Mouse (Mus musculus): ENCODE measurements around the gene Nabp2. TPM values are rescaled to one million over a fixed set of nuclear protein-coding genes. Genes with fewer than 3 reads are reported as not detected.

Nabp2 gene
- total RNA-seq (2023), result 10 to 100 TPM; 31.6 to 43.5 TPM

DNA sequence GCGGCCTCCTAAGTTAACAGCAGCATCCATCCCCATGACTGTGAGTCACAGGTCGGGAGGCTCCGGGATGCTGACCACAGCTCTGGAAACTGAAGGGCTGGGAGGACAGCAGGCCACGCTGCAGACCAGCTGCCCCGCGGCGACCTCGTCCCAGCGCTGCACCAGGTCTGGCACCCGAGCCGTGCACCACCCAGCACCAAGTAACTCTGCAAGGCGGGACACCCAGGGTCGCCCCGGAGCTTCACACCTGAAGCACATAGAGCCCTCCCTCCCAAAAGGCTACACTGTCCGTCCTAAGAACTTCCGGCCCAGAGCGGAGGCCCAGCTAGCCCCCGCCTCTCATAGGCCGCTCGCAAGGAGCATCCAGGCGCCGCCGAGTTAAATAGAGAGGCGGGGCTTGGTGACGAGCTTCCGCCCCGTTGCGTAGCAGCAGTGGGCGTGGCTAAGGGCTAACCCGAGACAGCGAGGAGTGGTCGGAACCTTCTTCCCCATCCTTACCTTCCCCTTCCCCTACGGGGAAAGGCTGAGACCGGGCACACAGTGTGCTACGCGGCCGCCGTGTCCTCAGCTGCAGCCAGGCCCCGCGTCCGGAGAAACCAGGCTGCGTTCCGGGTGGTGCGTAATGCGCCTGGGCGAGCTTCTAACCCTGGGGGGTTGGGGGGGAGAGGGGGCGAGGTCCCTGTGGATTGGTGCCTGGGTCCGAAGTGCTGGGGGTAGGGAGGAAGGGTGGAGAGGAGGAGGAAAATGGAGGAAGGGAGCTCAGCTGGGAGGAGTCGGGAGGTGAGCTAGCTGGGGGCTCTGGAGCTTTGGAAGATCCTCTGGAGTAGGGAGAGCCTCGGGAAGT, at the start of gene Nabp2, which contains the start of gene Rnf41:
Gene Nabp2, minus strand, starts transcription at position 282 of the 844 bp plus-strand sequence.
Gene Rnf41, plus strand, starts transcription at position 447 of the 844 bp plus-strand sequence.

GRCm38 (mm10) chr10:128458719-128459408, 47.6 kb upstream of the Nabp2 start, which contains the start of gene Smarcc2:
Smarcc2 (plus strand) TSS chr10:128459248.

DNA sequence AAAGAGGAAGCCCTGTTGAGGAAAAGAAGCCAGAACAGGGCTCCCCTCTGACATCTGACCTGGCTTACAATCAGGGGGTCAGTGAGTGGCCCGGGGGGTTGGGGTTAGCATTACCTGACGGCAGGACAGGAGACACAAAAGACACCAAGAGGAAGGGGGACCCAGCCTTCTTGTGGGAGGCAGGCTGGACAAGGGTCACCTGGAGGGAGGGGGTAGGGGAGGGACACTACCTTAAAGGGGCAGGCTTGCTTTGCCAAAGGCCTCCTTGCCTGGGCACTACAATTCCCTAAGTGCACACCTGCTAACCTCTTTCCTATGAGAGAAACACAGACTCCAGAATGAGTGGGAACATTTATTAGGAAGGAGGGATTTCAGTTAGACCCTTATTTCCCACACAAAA, 10.2 kb downstream of the Nabp2 start, which contains the start of gene Slc39a5:
Gene Slc39a5, minus strand, starts transcription at position 174 of the 400 bp plus-strand sequence.

GRCm38 (mm10) chr10:128376455-128377211, 34.7 kb downstream of the Nabp2 start, which contains the start of gene Ankrd52:
Ankrd52 (plus strand) TSS chr10:128377115.

DNA sequence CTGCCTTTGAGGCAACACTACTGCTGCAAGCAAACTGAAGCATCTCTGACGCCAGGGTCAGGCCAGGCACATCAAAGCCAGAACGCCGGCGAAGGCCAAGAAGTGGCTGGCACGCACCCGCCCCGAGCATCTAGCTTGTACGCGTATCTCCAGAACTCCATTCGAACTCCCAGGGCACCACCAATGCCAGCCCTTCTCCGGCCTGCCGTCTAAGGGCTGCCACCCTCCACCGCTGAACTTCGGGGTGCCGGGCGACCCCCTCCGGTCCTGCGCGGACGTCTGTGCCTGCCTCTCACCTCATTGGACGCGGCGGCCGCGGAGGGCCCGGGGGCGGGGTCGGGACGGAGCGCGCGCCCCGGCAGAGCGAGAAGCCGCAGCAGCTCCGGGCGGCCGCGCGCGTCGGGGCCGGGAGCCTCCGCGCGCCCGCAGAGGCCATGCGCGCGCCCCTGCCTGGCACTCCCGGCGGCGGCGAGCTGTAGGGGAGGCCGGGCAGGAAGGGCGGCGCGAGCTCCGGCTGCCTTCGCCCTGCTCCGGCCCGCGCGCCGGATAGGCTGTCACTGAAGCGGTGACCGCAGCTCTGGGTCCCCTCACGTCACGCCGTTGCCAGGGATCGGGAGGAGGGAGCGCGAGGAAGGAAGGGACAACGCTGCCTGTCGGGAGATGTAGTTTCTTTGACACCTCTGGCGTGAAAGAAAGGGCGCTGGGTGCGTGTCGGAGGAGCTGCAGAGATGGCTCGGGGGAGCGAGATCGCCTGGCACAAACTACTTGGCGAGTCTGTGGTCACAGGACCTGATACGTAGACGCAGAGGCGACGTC, 42.7 kb downstream of the Nabp2 start, which contains the start of gene Coq10a:
Gene Coq10a, minus strand, starts transcription at position 596 of the 816 bp plus-strand sequence.

Other genes starting within 250 kb of the Nabp2 start
- gene Rbms2, start 231.2 kb downstream of the Nabp2 start, total RNA-seq (2023), result 10 to 100 TPM in 1 of 2 experiments, 1 to 10 TPM in 1; 9.3 to 10.6 TPM
- gene Gls2, start 217.0 kb downstream of the Nabp2 start, total RNA-seq (2023), result under 1 TPM in 1 of 2 experiments, not detected in 1; 0.36 TPM
- gene Spryd4, start 199.7 kb downstream of the Nabp2 start, total RNA-seq (2023), result 1 to 10 TPM; 4.0 to 5.7 TPM
- not detected for gene Mip, start 185.7 kb downstream of the Nabp2 start, total RNA-seq (2023)
- gene Timeless, start 179.4 kb downstream of the Nabp2 start, total RNA-seq (2023), result 10 to 100 TPM; 23.8 to 29.8 TPM
- gene Apon, start 157.4 kb downstream of the Nabp2 start, total RNA-seq (2023), result under 1 TPM; 0.42 to 0.64 TPM
- not detected for gene Apof, start 142.8 kb downstream of the Nabp2 start, total RNA-seq (2023)
- 10 to 100 TPM; 33.8 to 44.4 TPM for gene Stat2, start 140.9 kb downstream of the Nabp2 start, total RNA-seq (2023)
- gene Il23a, start 112.7 kb downstream of the Nabp2 start, total RNA-seq (2023), result not detected
- gene Pan2, start 108.2 kb downstream of the Nabp2 start, total RNA-seq (2023), result 10 to 100 TPM; 27.4 to 30.6 TPM
- gene Cnpy2, start 89.0 kb downstream of the Nabp2 start, total RNA-seq (2023), result 10 to 100 TPM; 26.9 to 36.3 TPM
- gene Cs, start 73.8 kb downstream of the Nabp2 start, total RNA-seq (2023), result 100 to 1,000 TPM in 1 of 2 experiments, 10 to 100 TPM in 1; 93.2 to 107 TPM
- 10 to 100 TPM; 15.4 to 17.8 TPM for gene Coq10a, start 42.5 kb downstream of the Nabp2 start, total RNA-seq (2023)
- gene Ankrd52, start 34.4 kb downstream of the Nabp2 start, total RNA-seq (2023), result 10 to 100 TPM; 35.0 to 42.4 TPM
- gene Slc39a5, start 10.3 kb downstream of the Nabp2 start, total RNA-seq (2023), result not detected
- 10 to 100 TPM; 37.6 to 38.5 TPM for gene Rnf41, start 165 bp upstream of the Nabp2 start, total RNA-seq (2023)
- 10 to 100 TPM; 95.0 to 97.7 TPM for gene Smarcc2, start 47.8 kb upstream of the Nabp2 start, total RNA-seq (2023)
- 1,000 to 10,000 TPM; 1,139 to 1,227 TPM for gene Myl6, start 82.7 kb upstream of the Nabp2 start, total RNA-seq (2023)
- gene Myl6b, start 87.2 kb upstream of the Nabp2 start, total RNA-seq (2023), result 1 to 10 TPM in 1 of 2 experiments, under 1 TPM in 1; 0.98 to 1.8 TPM
- 100 to 1,000 TPM; 126 to 159 TPM for gene Esyt1, start 114.4 kb upstream of the Nabp2 start, total RNA-seq (2023)
- gene Zc3h10, start 136.3 kb upstream of the Nabp2 start, total RNA-seq (2023), result 10 to 100 TPM; 25.6 to 28.0 TPM
- 1,000 to 10,000 TPM; 1,597 to 1,656 TPM for gene Rpl41, start 137.8 kb upstream of the Nabp2 start, total RNA-seq (2023)
- 10 to 100 TPM; 42.7 to 48.3 TPM for gene Pa2g4, start 154.5 kb upstream of the Nabp2 start, total RNA-seq (2023)
- gene Erbb3, start 178.2 kb upstream of the Nabp2 start, total RNA-seq (2023), result under 1 TPM; 0.49 to 0.58 TPM
- 100 to 1,000 TPM; 471 to 533 TPM for gene Rps26, start 215.3 kb upstream of the Nabp2 start, total RNA-seq (2023)
- not detected for gene Ikzf4, start 234.5 kb upstream of the Nabp2 start, total RNA-seq (2023)

Data from neutrophil, adult 59 days (primary cell).